Mouse (Mus musculus) ES-E14 (cell line): ENCODE measurements around the gene Hivep3.

Experiments
- CHD2 ChIP-seq: IDR thresholded peaks from 2 replicates; pipeline ENCODE4 v1.6.1; 2014; ENCODE audit warnings: mild to moderate bottlenecking, low read depth, low read length, inconsistent platforms
- MAFK ChIP-seq: IDR thresholded peaks from 2 replicates; pipeline ENCODE4 v1.6.1; 2014; ENCODE audit warnings: mild to moderate bottlenecking, low read depth, low read length, inconsistent platforms; ENCODE audit not compliant: insufficient read depth
- ZC3H11A ChIP-seq: IDR thresholded peaks from 2 replicates; pipeline ENCODE4 v1.6.1; 2012; ENCODE audit warnings: low read depth, mild to moderate bottlenecking, inconsistent platforms, low read length, borderline replicate concordance
- ZNF384 ChIP-seq: IDR thresholded peaks from 2 replicates; pipeline ENCODE4 v1.6.1; 2012; ENCODE audit warnings: low read depth, low read length, inconsistent platforms

GRCm38 (mm10) chr4:119911071-119911904, 177.7 kb downstream of the Hivep3 start:
- TF ChIP-seq MAFK = no peak
- TF ChIP-seq ZNF384 = no peak
- TF ChIP-seq ZC3H11A = no peak
- TF ChIP-seq CHD2 = no peak
